Mouse (Mus musculus) small intestine, adult 2 months (tissue): ENCODE measurements around the gene Disp1.

Source experiments
- CTCF ChIP-seq: fragments of 200-500 bp; IDR thresholded peaks from 2 replicates; pipeline ENCODE4 v1.5.1; 2012; ENCODE audit warnings: low read depth, mild to moderate bottlenecking, control low read depth, inconsistent platforms, low read length, moderate library complexity, mixed read lengths; ENCODE audit not compliant: insufficient replicate concordance, insufficient read length; ENCODE audit errors: extremely low read depth
- POLR2A ChIP-seq: fragments of 200-500 bp; IDR thresholded peaks from 2 replicates; pipeline ENCODE4 v1.6.1; 2012; ENCODE audit warnings: low read depth, mild to moderate bottlenecking, control low read depth, inconsistent platforms, low read length, moderate library complexity

- TF ChIP-seq POLR2A (no peak), CTCF (no peak)
Measured at GRCm38 (mm10) chr1:183081126-183081525, 140.2 kb downstream of the Disp1 start.
